Mouse (Mus musculus) testis, adult 2 months (tissue): ENCODE measurements around the gene Wars. TPM values are rescaled to one million over a fixed set of nuclear protein-coding genes. Genes with fewer than 3 reads are reported as not detected.

Experiments
- H3K27ac ChIP-seq: fragments of 200-500 bp; 2 replicates; pipeline ENCODE4 v1.5.1; 2012; ENCODE audit warnings: low read depth, low read length; ENCODE audit not compliant: control insufficient read depth, insufficient read depth
- H3K27me3 ChIP-seq: fragments of 200-500 bp; 2 replicates; pipeline ENCODE4 v1.6.1; 2012; ENCODE audit warnings: mild to moderate bottlenecking, low read length, moderate library complexity; ENCODE audit not compliant: control insufficient read depth, insufficient read depth
- H3K36me3 ChIP-seq: fragments of 200-500 bp; 2 replicates; pipeline ENCODE4 v1.6.1; 2012; ENCODE audit warnings: mild to moderate bottlenecking, low read length; ENCODE audit not compliant: control insufficient read depth, insufficient read depth
- H3K4me1 ChIP-seq: fragments of 200-500 bp; 2 replicates; pipeline ENCODE4 v1.6.1; 2012; ENCODE audit warnings: low read length; ENCODE audit not compliant: control insufficient read depth, insufficient read depth
- H3K4me3 ChIP-seq: fragments of 200-500 bp; 2 replicates; pipeline ENCODE4 v1.5.1; 2012; ENCODE audit warnings: low read depth, mild to moderate bottlenecking, low read length, moderate library complexity, mixed read lengths; ENCODE audit not compliant: control insufficient read depth
- CTCF ChIP-seq: fragments of 200-500 bp; IDR thresholded peaks from 2 replicates; pipeline ENCODE4 v1.5.1; 2012; ENCODE audit warnings: low read depth, mild to moderate bottlenecking, inconsistent platforms, low read length, moderate library complexity; ENCODE audit not compliant: control insufficient read depth, insufficient read depth, insufficient replicate concordance
- POLR2A ChIP-seq: fragments of 200-500 bp; IDR thresholded peaks from 2 replicates; pipeline ENCODE4 v1.6.1; 2012; ENCODE audit warnings: low read depth, mild to moderate bottlenecking, inconsistent platforms, low read length, moderate library complexity; ENCODE audit not compliant: control insufficient read depth
- polyA plus RNA-seq: library from polyadenylated mRNA; depleted of rRNA; stranded (reverse); fragments of >200 nt; gene quantifications from 2 replicates; pipeline ENCODE4 v1.2.3, GENCODE M21; 2012

The Wars gene
- polyA plus RNA-seq, 1 experiment: 27.4 TPM

GRCm38 (mm10) chr12:108836722-108837121 lies 57.3 kb downstream of the Wars start:
- Histone ChIP-seq H3K27ac (no peak overlapping the region), H3K4me1 (peaks cover 18% of the 10 kb centered on the region), H3K4me3 (peak overlapping the region; percentile 85), H3K36me3 (no peaks in the 10 kb centered on the region), H3K27me3 (no peaks in the 10 kb centered on the region)
- TF ChIP-seq POLR2A (no peak), CTCF (no peak)

- Histone ChIP-seq H3K27me3 (no peaks in the 10 kb centered on the region), H3K27ac (peak within 1 kb of the TSS; percentile 45), H3K36me3 (no peaks in the 10 kb centered on the region), H3K4me3 (peak within 1 kb of the TSS; percentile 85), H3K4me1 (peaks cover 21% of the 10 kb centered on the region)
- peak; percentile 62 for TF ChIP-seq POLR2A
- no peak for TF ChIP-seq CTCF
These were observed 58.0 kb downstream of the Wars start, which contains the start of the genes Slc25a29 and Slc25a47 for GRCm38 (mm10) chr12:108835840-108836409. TSS of gene Slc25a29 (minus strand) at chr12:108835883. TSS of gene Slc25a47 (plus strand) at chr12:108836046.

- Histone ChIP-seq H3K27me3 (no peaks in the 10 kb centered on the region), H3K36me3 (no peaks in the 10 kb centered on the region), H3K4me3 (peak overlapping the region; percentile 85), H3K27ac (no peak overlapping the region), H3K4me1 (peaks cover 21% of the 10 kb centered on the region)
- TF ChIP-seq POLR2A (no peak), CTCF (no peak)
These were observed 58.6 kb downstream of the Wars start for GRCm38 (mm10) chr12:108835208-108835839.

- TF ChIP-seq POLR2A (no peak), CTCF (no peak)
- Histone ChIP-seq H3K27ac (no peak overlapping the region), H3K27me3 (no peaks in the 10 kb centered on the region)
These were observed 59.2 kb downstream of the Wars start for GRCm38 (mm10) chr12:108834786-108835185.

DNA sequence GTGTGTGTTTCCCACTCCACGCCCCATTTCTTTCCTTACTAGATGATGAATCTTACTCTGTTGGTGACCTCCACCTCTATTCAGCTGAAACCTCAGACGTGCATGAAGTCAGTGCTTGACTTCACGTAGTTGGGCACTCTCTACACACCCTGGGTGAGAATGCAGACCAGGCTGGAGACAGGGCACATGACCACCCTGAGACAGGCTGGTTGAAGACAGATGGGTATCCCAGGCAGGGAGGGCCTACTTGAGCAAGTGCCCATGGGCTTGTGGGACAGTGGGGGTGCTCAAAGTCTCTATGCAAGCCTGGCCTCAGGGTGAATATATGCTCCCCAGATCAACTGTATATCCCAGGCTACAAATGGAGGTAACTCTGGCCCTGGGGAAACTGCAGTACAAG lies 59.6 kb downstream of the Wars start:
- Histone ChIP-seq H3K4me1 (peaks cover 21% of the 10 kb centered on the region), H3K36me3 (no peaks in the 10 kb centered on the region), H3K4me3 (no peak overlapping the region), H3K27me3 (no peaks in the 10 kb centered on the region), H3K27ac (no peak overlapping the region)
- TF ChIP-seq POLR2A: no peak
- TF ChIP-seq CTCF: no peak

More at GRCm38 (mm10) chr12:108834786-108835185, 59.2 kb downstream of the Wars start:
- H3K36me3 ChIP-seq: no peaks in the 10 kb centered on the region
- H3K4me3 ChIP-seq: no peak overlapping the region; the same call in 1 of the 2 replicates
- peaks cover 21% of the 10 kb centered on the region for H3K4me1 ChIP-seq

- TF ChIP-seq POLR2A: no peak
- TF ChIP-seq CTCF: no peak
- H3K4me1 ChIP-seq: peaks cover 26% of the 10 kb centered on the region
These were observed 60.6 kb downstream of the Wars start for GRCm38 (mm10) chr12:108833408-108833807.

GRCm38 (mm10) chr12:108832851-108833250 lies 61.1 kb downstream of the Wars start:
- no peaks in the 10 kb centered on the region for H3K36me3 ChIP-seq

More at GRCm38 (mm10) chr12:108833408-108833807, 60.6 kb downstream of the Wars start:
- no peak overlapping the region for H3K27ac ChIP-seq
- H3K27me3 ChIP-seq: no peaks in the 10 kb centered on the region
- H3K4me3 ChIP-seq: no peak overlapping the region
- H3K36me3 ChIP-seq: no peaks in the 10 kb centered on the region

More at GRCm38 (mm10) chr12:108832851-108833250, 61.1 kb downstream of the Wars start:
- H3K27ac ChIP-seq: no peak overlapping the region
- H3K27me3 ChIP-seq: no peaks in the 10 kb centered on the region
- H3K4me3 ChIP-seq: no peak overlapping the region
- TF ChIP-seq POLR2A (no peak), CTCF (no peak)
- peaks cover 26% of the 10 kb centered on the region for H3K4me1 ChIP-seq
